Comparison of ENCODE assay signal across 25 mouse cellular contexts in the genomic region with DNA sequence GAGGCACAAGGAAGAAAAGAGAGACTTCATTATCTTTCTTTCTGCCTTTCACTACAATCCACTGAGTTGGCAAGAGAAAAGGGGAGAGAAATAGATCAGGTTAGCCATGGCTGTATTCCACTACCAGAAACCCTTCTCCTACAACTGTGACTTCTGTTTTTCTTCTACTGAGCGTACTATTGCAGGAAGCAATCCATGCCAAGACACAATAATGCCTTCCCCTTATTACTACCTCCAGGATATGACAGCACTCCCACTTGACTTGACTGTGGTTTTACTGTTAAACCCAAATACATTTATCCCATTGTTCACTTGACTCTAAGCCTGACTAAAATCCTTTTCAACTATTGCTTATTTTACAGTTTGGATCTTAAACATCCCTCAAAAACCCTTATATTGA. TPM values are rescaled to one million over a fixed set of nuclear protein-coding genes. Genes with fewer than 3 reads are reported as not detected.
DNase-seq lines count a peak whose midpoint lies in the region; ATAC-seq and TF ChIP-seq lines count a peak whose summit lies in the region.
"Had no signal": no experiment of that assay in that cellular context is flagged by ENCODE, and none has a peak within 500 bp of the region (broad histone marks: within the 10 kb centered on the region; RNA-seq: fewer than 3 reads in every experiment).

No protein-coding gene starts in this region.

- peak; percentile 62 for ATAC-seq in granulocyte monocyte progenitor cell, adult 5-6 weeks (replicated peaks; ENCODE audit: poor library complexity, severe bottlenecking)
- ATAC-seq in megakaryocyte, adult 5-6 weeks (ENCODE audit: poor library complexity, severe bottlenecking): peak; percentile 41
- no peak for ATAC-seq in forebrain, embryonic 15.5 days (replicated peaks)
- no peak for ATAC-seq in forebrain, embryonic 14.5 days
- ATAC-seq in erythroblast, adult 5-6 weeks (replicated peaks; ENCODE audit: low FRiP score, poor library complexity, severe bottlenecking): no peak
- ATAC-seq: CD4-positive, CD25-positive, alpha-beta regulatory T cell, adult 4 months; forebrain, postnatal 0 days; hindbrain, embryonic 16.5 days; intestine, embryonic 15.5 days had no signal

- no peak overlapping the region for H3K4me3 ChIP-seq in liver, adult 2 months (ENCODE audit: insufficient read depth, low read depth, low read length)
- H3K4me3 ChIP-seq in forebrain, embryonic 15.5 days: no peak overlapping the region
- no peak overlapping the region for H3K4me3 ChIP-seq in forebrain, embryonic 14.5 days (ENCODE audit: low read depth, low read length)
- H3K4me3 ChIP-seq: forebrain, embryonic 12.5 days; gastrocnemius, adult 2 months; heart, adult 2 months; heart, embryonic 10.5 days; hindbrain, embryonic 10.5 days; hindbrain, embryonic 13.5 days; intestine, embryonic 15.5 days had no signal

- no peak for TF ChIP-seq CTCF in liver, adult 2 months (IDR thresholded peaks at IDR 0.05; ENCODE audit: low read depth, low read length)

- H3K79me2 ChIP-seq in liver, adult 2 months (ENCODE audit: control insufficient read depth, insufficient read depth, low read length): no peaks in the 10 kb centered on the region

- no peak overlapping the region for H3K4me2 ChIP-seq in forebrain, embryonic 15.5 days (replicated peaks)
- no peak overlapping the region for H3K4me2 ChIP-seq in forebrain, embryonic 14.5 days (ENCODE audit: low read length)
- H3K4me2 ChIP-seq: forebrain, embryonic 12.5 days; hindbrain, embryonic 13.5 days; intestine, embryonic 15.5 days had no signal

- H3K4me1 ChIP-seq in liver, adult 2 months (ENCODE audit: control insufficient read depth, insufficient read depth, low read length): no peaks in the 10 kb centered on the region
- H3K4me1 ChIP-seq in forebrain, embryonic 15.5 days: no peaks in the 10 kb centered on the region
- no peaks in the 10 kb centered on the region for H3K4me1 ChIP-seq in forebrain, embryonic 14.5 days (ENCODE audit: control insufficient read depth, insufficient read depth, low read length)
- H3K4me1 ChIP-seq: forebrain, embryonic 12.5 days; hindbrain, embryonic 13.5 days; intestine, embryonic 15.5 days had no signal

- H3K36me3 ChIP-seq in liver, adult 2 months (ENCODE audit: control insufficient read depth, insufficient read depth, low read length): no peaks in the 10 kb centered on the region
- no peaks in the 10 kb centered on the region for H3K36me3 ChIP-seq in forebrain, embryonic 15.5 days
- no peaks in the 10 kb centered on the region for H3K36me3 ChIP-seq in forebrain, embryonic 14.5 days (ENCODE audit: control insufficient read depth, insufficient read depth, low read length)
- H3K36me3 ChIP-seq: forebrain, embryonic 12.5 days; heart, embryonic 10.5 days; hindbrain, embryonic 10.5 days; hindbrain, embryonic 13.5 days; intestine, embryonic 15.5 days had no signal

- no peaks in the 10 kb centered on the region for H3K9me3 ChIP-seq in forebrain, embryonic 15.5 days
- H3K9me3 ChIP-seq in forebrain, embryonic 14.5 days (replicated peaks; ENCODE audit: control insufficient read depth, low read length): no peaks in the 10 kb centered on the region
- H3K9me3 ChIP-seq: forebrain, embryonic 12.5 days; heart, embryonic 10.5 days; hindbrain, embryonic 10.5 days; hindbrain, embryonic 13.5 days; intestine, embryonic 15.5 days had no signal

- 94% methylated on average over 1 of the region's 1 CpGs for WGBS in liver, adult 2 months
- whole genome bisulfite sequencing in forebrain, embryonic 15.5 days: 89% methylated on average over 1 of the region's 1 CpGs
- 81% methylated on average over 1 of the region's 1 CpGs for WGBS in forebrain, embryonic 14.5 days

- H3K27me3 ChIP-seq in liver, adult 2 months (ENCODE audit: control insufficient read depth, insufficient read depth, low read length): no peaks in the 10 kb centered on the region
- H3K27me3 ChIP-seq in forebrain, embryonic 15.5 days: no peaks in the 10 kb centered on the region
- H3K27me3 ChIP-seq in forebrain, embryonic 14.5 days (replicated peaks; ENCODE audit: control insufficient read depth, insufficient read depth, low read length): no peaks in the 10 kb centered on the region
- H3K27me3 ChIP-seq: forebrain, embryonic 12.5 days; hindbrain, embryonic 13.5 days; intestine, embryonic 15.5 days had no signal

- no peak overlapping the region for H3K27ac ChIP-seq in liver, adult 2 months (replicated peaks; ENCODE audit: insufficient read depth, low read depth, low read length)
- no peak overlapping the region for H3K27ac ChIP-seq in forebrain, embryonic 15.5 days (replicated peaks)
- no peak overlapping the region for H3K27ac ChIP-seq in forebrain, embryonic 14.5 days (ENCODE audit: low read depth, low read length)
- H3K27ac ChIP-seq: forebrain, embryonic 12.5 days; gastrocnemius, adult 2 months; heart, adult 2 months; heart, embryonic 10.5 days; hindbrain, embryonic 10.5 days; hindbrain, embryonic 13.5 days; intestine, embryonic 15.5 days had no signal

- TF ChIP-seq POLR2A in liver, adult 2 months (IDR thresholded peaks at IDR 0.05; ENCODE audit: extremely low read depth, insufficient read depth, low read length): no peak

- peak; percentile 15 for DNase-seq in liver, adult 2 months (ENCODE audit: extremely low read depth, low read depth, low spot score)
- DNase-seq in liver: no peak
- DNase-seq in forebrain, embryonic 14.5 days (ENCODE audit: low spot score): no peak
- DNase-seq: adrenal gland, adult 8-10 months; adrenal gland, postnatal 25 days; cerebellum, adult 11 months; cerebellum, adult 8-10 months; cerebellum, postnatal 10 days; cerebellum, postnatal 36 days; forebrain, postnatal 0 days; gastrocnemius, adult 2 months; gastrocnemius, postnatal 14 days; heart, adult 2 months; kidney, adult 11 months had no signal

- H3K9ac ChIP-seq in liver, adult 2 months (ENCODE audit: low read depth, low read length): no peak overlapping the region
- H3K9ac ChIP-seq in forebrain, embryonic 15.5 days (replicated peaks): no peak overlapping the region
- H3K9ac ChIP-seq in forebrain, embryonic 14.5 days (ENCODE audit: low read length): no peak overlapping the region
- H3K9ac ChIP-seq: forebrain, embryonic 12.5 days; forebrain, postnatal 0 days; hindbrain, embryonic 13.5 days; intestine, embryonic 15.5 days had no signal

RNA-seq across cellular contexts. Expression of a gene that starts 7.1 kb away (rescaled TPM):
- 12.5 and 14.6 TPM in 2 replicates for total RNA-seq in liver, adult 2 months (2014; rRNA removed)
- polyA plus RNA-seq in liver, adult 2 months (2012; rRNA removed): 4.5 and 4.8 TPM in 2 replicates
- 27.1 and 31.9 TPM in 2 replicates for total RNA-seq in granulocyte monocyte progenitor cell, adult 5-6 weeks (2014; fragmentation: Nextera tagmentation)
- total RNA-seq in granulocyte monocyte progenitor cell, adult 5-6 weeks (2017): 26.7 and 27.2 TPM in 2 replicates
- 78.4 and 90.1 TPM in 2 replicates for total RNA-seq in megakaryocyte, adult 5-6 weeks (2015)
- total RNA-seq in megakaryocyte, adult 5-6 weeks (2017): 43.3 and 43.5 TPM in 2 replicates
- polyA plus RNA-seq in forebrain, embryonic 15.5 days (2015; fragmentation: Nextera tagmentation; extraction: Ambion mirVana): 70.7 and 76.7 TPM in 2 replicates
- 52.3 and 64.6 TPM in 2 replicates for polyA plus RNA-seq in forebrain, embryonic 14.5 days (2014; fragmentation: Nextera tagmentation; extraction: Ambion mirVana)
- 13.3 and 18.8 TPM in 2 replicates for total RNA-seq in erythroblast, adult 5-6 weeks (2015; ENCODE audit: low replicate concordance)
- 10.1 and 11.2 TPM in 2 replicates for total RNA-seq in erythroblast, adult 5-6 weeks (2017; ENCODE audit: low replicate concordance)

RNA-seq across cellular contexts. Expression of a gene that starts 14.9 kb away (rescaled TPM):
- 3.0 and 4.4 TPM in 2 replicates for total RNA-seq in liver, adult 2 months (2014; rRNA removed)
- 4.6 and 8.6 TPM in 2 replicates for polyA plus RNA-seq in liver, adult 2 months (2012; rRNA removed)
- 13.5 and 17.7 TPM in 2 replicates for total RNA-seq in granulocyte monocyte progenitor cell, adult 5-6 weeks (2014; fragmentation: Nextera tagmentation)
- total RNA-seq in granulocyte monocyte progenitor cell, adult 5-6 weeks (2017): 20.3 and 20.6 TPM in 2 replicates
- 1.9 and 3.2 TPM in 2 replicates for total RNA-seq in megakaryocyte, adult 5-6 weeks (2015)
- total RNA-seq in megakaryocyte, adult 5-6 weeks (2017): 4.7 and 5.8 TPM in 2 replicates
- 22.2 and 24.7 TPM in 2 replicates for polyA plus RNA-seq in forebrain, embryonic 15.5 days (2015; fragmentation: Nextera tagmentation; extraction: Ambion mirVana)
- 10.2 and 11.6 TPM in 2 replicates for polyA plus RNA-seq in forebrain, embryonic 14.5 days (2014; fragmentation: Nextera tagmentation; extraction: Ambion mirVana)
- 0.96 and 1.0 TPM in 2 replicates for total RNA-seq in erythroblast, adult 5-6 weeks (2015; ENCODE audit: low replicate concordance)
- 1.7 and 2.2 TPM in 2 replicates for total RNA-seq in erythroblast, adult 5-6 weeks (2017; ENCODE audit: low replicate concordance)

Comparison
In these comparisons a context has a peak if more than half of its experiments do, and no peak if none do; other contexts are left out.
1. ATAC-seq: peak in granulocyte monocyte progenitor cell, adult 5-6 weeks (single experiment) and megakaryocyte, adult 5-6 weeks (single experiment); none in forebrain, embryonic 15.5 days (single experiment), forebrain, embryonic 14.5 days (single experiment) and erythroblast, adult 5-6 weeks (single experiment).